Mouse (Mus musculus) CH12.LX (cell line): ENCODE results near the gene B3gnt2. TPM values are rescaled to one million over a fixed set of nuclear protein-coding genes. Genes with fewer than 3 reads are reported as not detected.

ENCODE experiments used
- DNase-seq: peaks from one replicate; pipeline ENCODE4 v3.0.0-alpha.2; 2013; ENCODE audit errors: extremely low read depth
- H3K27ac ChIP-seq: 2 replicates; pipeline ENCODE4 v1.5.1; 2012; ENCODE audit warnings: low read depth, mild to moderate bottlenecking, control low read depth, moderate library complexity; ENCODE audit not compliant: insufficient read depth
- H3K27me3 ChIP-seq: replicated peaks from 2 replicates; pipeline ENCODE3; 2012; ENCODE audit warnings: inconsistent platforms
- H3K36me3 ChIP-seq, 2 experiments: replicated peaks in 1 of 2; 2 replicates each; pipeline versions ENCODE3 to v1.6.1; 2012; ENCODE audit warnings: inconsistent platforms in 1 of 2, low read length in 1 of 2, mild to moderate bottlenecking in 1 of 2, mixed read lengths in 1 of 2, moderate library complexity in 1 of 2; ENCODE audit not compliant: control insufficient read depth in 1 of 2, insufficient read depth in 1 of 2
- H3K4me1 ChIP-seq, 2 experiments: 2 replicates each; pipeline ENCODE4 v1.6.1; 2012; ENCODE audit warnings: inconsistent platforms in 1 of 2, moderate library complexity in 1 of 2; ENCODE audit not compliant: insufficient read depth in 2 of 2, control insufficient read depth in 1 of 2
- H3K4me2 ChIP-seq: 2 replicates; pipeline ENCODE4 v1.6.1; 2012; ENCODE audit warnings: low read depth, mild to moderate bottlenecking, control low read depth; ENCODE audit not compliant: poor library complexity, insufficient read depth, severe bottlenecking
- H3K4me3 ChIP-seq, 3 experiments: fragments of 150-350 bp in 1 of 3; sonication (generic) in 1 of 3; replicated peaks in 1 of 3; 2 replicates each; pipeline versions ENCODE3 to v1.5.1; 2011 to 2012; ENCODE audit warnings: low read depth in 2 of 3, low read length in 2 of 3, mild to moderate bottlenecking in 2 of 3, moderate library complexity in 2 of 3, control low read depth in 1 of 3, improper control_type of control experiment in 1 of 3, inconsistent platforms in 1 of 3, mixed read lengths in 1 of 3; ENCODE audit not compliant: poor library complexity in 1 of 3
- H3K79me2 ChIP-seq: replicated peaks from 2 replicates; pipeline ENCODE4 v1.6.1; 2012; ENCODE audit warnings: mild to moderate bottlenecking, moderate library complexity; ENCODE audit not compliant: control insufficient read depth, poor library complexity, insufficient read depth, severe bottlenecking; ENCODE audit errors: extremely low read depth
- H3K9ac ChIP-seq: 2 replicates; pipeline ENCODE4 v1.6.1; 2012; ENCODE audit warnings: low read depth, mild to moderate bottlenecking, control low read depth, moderate library complexity; ENCODE audit not compliant: insufficient read depth
- H3K9me3 ChIP-seq: replicated peaks from 2 replicates; pipeline ENCODE3; 2012; ENCODE audit warnings: low read length, inconsistent platforms, mixed read lengths
- BHLHE40 ChIP-seq: IDR thresholded peaks from 2 replicates; pipeline ENCODE4 v1.6.1; 2011; ENCODE audit warnings: mild to moderate bottlenecking, low read depth, low read length, improper control_type of control experiment
- CHD1 ChIP-seq: IDR thresholded peaks from 2 replicates; pipeline ENCODE4 v1.6.1; 2012; ENCODE audit warnings: low read depth, low read length, improper control_type of control experiment, inconsistent platforms
- CHD2 ChIP-seq: IDR thresholded peaks from 2 replicates; pipeline ENCODE4 v1.6.1; 2011; ENCODE audit warnings: low read length, improper control_type of control experiment
- CTCF ChIP-seq, 2 experiments: IDR thresholded peaks in 1 of 2; conservative IDR thresholded peaks in 1 of 2; 2 replicates each; pipeline ENCODE4 v1.5.1; 2011 to 2012; ENCODE audit warnings: low read depth in 2 of 2, low read length in 2 of 2, improper control_type of control experiment in 1 of 2, inconsistent platforms in 1 of 2, mild to moderate bottlenecking in 1 of 2, moderate library complexity in 1 of 2
- E2F4 ChIP-seq: IDR thresholded peaks from 2 replicates; pipeline ENCODE4 v1.6.1; 2011; ENCODE audit warnings: low read depth, low read length, improper control_type of control experiment; ENCODE audit not compliant: insufficient replicate concordance
- ELF1 ChIP-seq: IDR thresholded peaks from 2 replicates; pipeline ENCODE4 v1.6.1; 2014; ENCODE audit warnings: low read depth, mild to moderate bottlenecking, inconsistent platforms, low read length, improper control_type of control experiment
- ETS1 ChIP-seq: conservative IDR thresholded peaks from 2 replicates; pipeline ENCODE4 v1.6.1; 2012; ENCODE audit warnings: low read depth, mild to moderate bottlenecking, inconsistent platforms, low read length, improper control_type of control experiment, moderate library complexity
- GABPA ChIP-seq: IDR thresholded peaks from 2 replicates; pipeline ENCODE4 v1.6.1; 2012; ENCODE audit warnings: low read depth, low read length, improper control_type of control experiment, inconsistent platforms; ENCODE audit not compliant: insufficient replicate concordance
- HCFC1 ChIP-seq: IDR thresholded peaks from 2 replicates; pipeline ENCODE4 v1.6.1; 2012; ENCODE audit warnings: low read depth, mild to moderate bottlenecking, inconsistent platforms, low read length, improper control_type of control experiment
- IRF4 ChIP-seq: IDR thresholded peaks from 2 replicates; pipeline ENCODE4 v1.6.1; 2014; ENCODE audit warnings: low read depth, mild to moderate bottlenecking, inconsistent platforms, low read length, improper control_type of control experiment
- JUN ChIP-seq: IDR thresholded peaks from 2 replicates; pipeline ENCODE4 v1.6.1; 2011; ENCODE audit warnings: low read depth, mild to moderate bottlenecking, low read length, improper control_type of control experiment, moderate library complexity; ENCODE audit not compliant: insufficient read depth
- JUND ChIP-seq: conservative IDR thresholded peaks from 2 replicates; pipeline ENCODE4 v1.6.1; 2011; ENCODE audit warnings: low read depth, low read length, improper control_type of control experiment
- MAFK ChIP-seq: IDR thresholded peaks from 2 replicates; pipeline ENCODE4 v1.6.1; 2011; ENCODE audit warnings: low read length, improper control_type of control experiment; ENCODE audit not compliant: insufficient replicate concordance
- MAX ChIP-seq: IDR thresholded peaks from 2 replicates; pipeline ENCODE4 v1.6.1; 2011; ENCODE audit warnings: low read length, improper control_type of control experiment
- MEF2A ChIP-seq: IDR thresholded peaks from 2 replicates; pipeline ENCODE4 v1.6.1; 2014; ENCODE audit warnings: low read depth, mild to moderate bottlenecking, inconsistent platforms, low read length, improper control_type of control experiment, borderline replicate concordance
- MXI1 ChIP-seq: IDR thresholded peaks from 2 replicates; pipeline ENCODE4 v1.6.1; 2011; ENCODE audit warnings: mild to moderate bottlenecking, low read depth, low read length, improper control_type of control experiment
- MYC ChIP-seq: IDR thresholded peaks from 2 replicates; pipeline ENCODE4 v1.6.1; 2011; ENCODE audit warnings: low read depth, mild to moderate bottlenecking, improper control_type of control experiment, low read length
- NELFE ChIP-seq: IDR thresholded peaks from 2 replicates; pipeline ENCODE4 v1.6.1; 2011; ENCODE audit warnings: low read depth, low read length, improper control_type of control experiment
- NRF1 ChIP-seq: IDR thresholded peaks from 2 replicates; pipeline ENCODE4 v1.6.1; 2014; ENCODE audit warnings: low read depth, mild to moderate bottlenecking, inconsistent platforms, low read length, improper control_type of control experiment, moderate library complexity
- POLR2AphosphoS2 ChIP-seq: IDR thresholded peaks from 2 replicates; pipeline ENCODE4 v1.6.1; 2011; ENCODE audit warnings: low read depth, low read length, improper control_type of control experiment
- RCOR1 ChIP-seq: conservative IDR thresholded peaks from 2 replicates; pipeline ENCODE4 v1.6.1; 2012; ENCODE audit warnings: low read depth, mild to moderate bottlenecking, inconsistent platforms, low read length, improper control_type of control experiment
- SIN3A ChIP-seq: IDR thresholded peaks from 2 replicates; pipeline ENCODE4 v1.6.1; 2012; ENCODE audit warnings: low read length, improper control_type of control experiment, inconsistent platforms
- SMC3 ChIP-seq: IDR thresholded peaks from 2 replicates; pipeline ENCODE4 v1.6.1; 2011; ENCODE audit warnings: low read depth, low read length, improper control_type of control experiment
- TBP ChIP-seq: conservative IDR thresholded peaks from 2 replicates; pipeline ENCODE4 v1.6.1; 2011; ENCODE audit warnings: low read depth, low read length, improper control_type of control experiment
- USF1 ChIP-seq: IDR thresholded peaks from 2 replicates; pipeline ENCODE4 v1.6.1; 2014; ENCODE audit warnings: low read depth, mild to moderate bottlenecking, inconsistent platforms, low read length, improper control_type of control experiment
- USF2 ChIP-seq: conservative IDR thresholded peaks from 2 replicates; pipeline ENCODE4 v1.6.1; 2011; ENCODE audit warnings: low read depth, low read length, improper control_type of control experiment
- ZKSCAN1 ChIP-seq: IDR thresholded peaks from 2 replicates; pipeline ENCODE4 v1.6.1; 2012; ENCODE audit warnings: low read depth, inconsistent platforms, low read length, improper control_type of control experiment, borderline replicate concordance
- ZMIZ1 ChIP-seq: IDR thresholded peaks from 2 replicates; pipeline ENCODE4 v1.6.1; 2012; ENCODE audit warnings: low read depth, mild to moderate bottlenecking, inconsistent platforms, low read length, improper control_type of control experiment
- ZNF384 ChIP-seq: IDR thresholded peaks from 2 replicates; pipeline ENCODE4 v1.6.1; 2012; ENCODE audit warnings: low read depth, low read length, improper control_type of control experiment, inconsistent platforms
- dilution Hi-C: fragments of 300-500 bp; cut with MboI; formaldehyde crosslinking; loops from 2 replicates; pipeline ENCODE4 v1.14.3; 2020; ENCODE audit warnings: low sequenced_read_pairs; ENCODE audit not compliant: extremely low pct_unique_long_range_greater_than_20kb, extremely low pct_ligation_motif_present
- in situ Hi-C: fragments of 300-500 bp; cut with MboI; formaldehyde crosslinking; loops from 3 replicates; pipeline ENCODE4 v1.14.3; 2019; ENCODE audit warnings: low sequenced_read_pairs, low pct_ligation_motif_present, low pct_unique_long_range_greater_than_20kb, mixed read lengths
- polyA plus RNA-seq: library from polyadenylated mRNA; unstranded; fragments of >175 nt; gene quantifications from 2 replicates; pipeline ENCODE4 v1.2.1, GENCODE M21; 2012; ENCODE audit warnings: low read depth; ENCODE audit not compliant: insufficient read length
- total RNA-seq, 2 experiments: library from RNA; depleted of rRNA; stranded (reverse); fragments of 300-350 nt in 1 of 2; fragments of >200 nt in 1 of 2; gene quantifications; 2 replicates each; pipeline ENCODE4 v1.2.3; 2012 to 2014

B3gnt2 gene
- total and polyA plus RNA-seq, 3 experiments, result 74.6 to 96.0 (median 75.2) TPM

DNA sequence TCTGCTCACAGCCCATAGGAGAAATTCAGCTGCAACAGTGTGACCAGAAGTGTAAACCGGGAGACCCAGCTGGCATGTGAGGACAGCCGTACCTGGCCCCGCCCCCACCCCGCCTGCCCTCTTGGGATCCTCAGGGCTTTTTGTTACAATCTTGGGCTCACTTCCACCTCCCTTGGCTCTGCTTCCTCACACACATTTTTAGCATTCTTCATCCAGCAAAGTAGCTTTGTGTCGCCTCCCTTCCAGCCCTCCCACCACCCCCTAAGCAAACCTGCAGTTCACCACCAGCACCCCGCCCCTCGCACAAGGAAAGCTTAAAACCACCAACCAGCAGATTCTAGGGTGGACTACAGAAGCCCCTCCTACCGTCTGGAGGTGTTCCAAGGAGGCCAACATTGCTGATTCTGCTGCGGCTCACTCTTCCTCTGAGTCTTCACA is 60.8 kb downstream of the B3gnt2 start:
- TF ChIP-seq JUND (no peak), E2F4 (no peak), ZKSCAN1 (no peak), CHD2 (no peak), JUN (no peak), MXI1 (no peak), POLR2AphosphoS2 (no peak), RCOR1 (no peak), USF2 (no peak), TBP (no peak), MAX (no peak), IRF4 (no peak), SIN3A (no peak), NELFE (no peak), ZNF384 (no peak), BHLHE40 (no peak), NRF1 (no peak)

DNA sequence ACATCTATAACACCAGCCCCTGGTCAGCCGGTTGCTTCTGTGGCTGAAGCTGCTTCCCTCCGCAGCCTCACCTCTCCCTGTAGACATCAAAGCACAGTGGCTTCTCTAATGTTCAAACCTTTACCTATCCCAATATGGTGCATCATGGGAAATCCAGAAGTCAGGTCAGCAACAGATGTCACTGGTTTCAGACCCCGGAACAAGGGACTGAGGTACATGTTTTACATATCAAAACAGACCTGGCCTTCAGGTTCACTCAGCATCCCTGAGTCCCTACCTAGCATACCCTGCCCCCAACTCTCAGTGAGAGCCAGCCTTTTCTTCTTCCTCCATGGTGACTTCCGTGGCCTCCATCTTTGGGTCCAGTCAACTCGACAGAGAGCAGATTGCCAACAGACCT is 61.8 kb downstream of the B3gnt2 start:
- DNase-seq, result no peak
- dilution Hi-C loops, result no loop called here
- Histone ChIP-seq H3K27ac (no peak overlapping the region), H3K9ac (no peak overlapping the region), H3K9me3 (peaks cover 6% of the 10 kb centered on the region), H3K4me3 (no peak overlapping the region), H3K36me3 (peaks cover 2 to 23% of the 10 kb centered on the region in 2 experiments), H3K27me3 (no peaks in the 10 kb centered on the region), H3K4me2 (no peak overlapping the region), H3K79me2 (no peaks in the 10 kb centered on the region), H3K4me1 (peaks cover 19 to 52% of the 10 kb centered on the region in 2 experiments; a peak in 3 of 4 replicates)
- no peak for TF ChIP-seq MXI1
- no peak for TF ChIP-seq HCFC1
- no peak for TF ChIP-seq SMC3
- TF ChIP-seq ETS1, result no peak
- no peak for TF ChIP-seq CTCF (conservative IDR thresholded peaks at IDR 0.05 in 1 of 2, IDR thresholded peaks at IDR 0.05 in 1 of 2; ENCODE audit: low read depth in 2 of 2, low read length in 2 of 2)
- TF ChIP-seq GABPA, result no peak
- TF ChIP-seq E2F4, result no peak
- TF ChIP-seq ZMIZ1, result no peak
- TF ChIP-seq ELF1, result no peak
- no peak for TF ChIP-seq CHD1
- no peak for TF ChIP-seq USF1
- no peak for TF ChIP-seq MEF2A
- TF ChIP-seq MYC, result no peak
- TF ChIP-seq MAFK, result no peak
- in situ Hi-C loops, result no loop called here

More for the DNA sequence above, 60.8 kb downstream of the B3gnt2 start:
- Histone ChIP-seq H3K36me3 (peaks cover 2 to 30% of the 10 kb centered on the region in 2 experiments), H3K4me2 (no peak overlapping the region), H3K27me3 (no peaks in the 10 kb centered on the region), H3K9ac (no peak overlapping the region), H3K9me3 (peaks cover 6% of the 10 kb centered on the region), H3K4me1 (peaks cover 9 to 41% of the 10 kb centered on the region in 2 experiments; a peak in 3 of 4 replicates), H3K4me3 (no peak overlapping the region), H3K79me2 (no peaks in the 10 kb centered on the region), H3K27ac (no peak overlapping the region)
- in situ Hi-C loops (no loop called here), dilution Hi-C loops (no loop called here)
- DNase-seq, result no peak
